Mouse (Mus musculus): ENCODE measurements around the gene Pcid2. TPM values are rescaled to one million over a fixed set of nuclear protein-coding genes. Genes with fewer than 3 reads are reported as not detected.
"Not testable (repeated sequence)": the region's sequence is repeated elsewhere in the genome, so short reads cannot be mapped to it uniquely, and the experiment has no call there.

Gene Pcid2
- polyA plus RNA-seq (2016; fragmentation: Nextera tagmentation; extraction: Ambion mirVana): 54.9 and 56.5 TPM in 2 replicates

DNA sequence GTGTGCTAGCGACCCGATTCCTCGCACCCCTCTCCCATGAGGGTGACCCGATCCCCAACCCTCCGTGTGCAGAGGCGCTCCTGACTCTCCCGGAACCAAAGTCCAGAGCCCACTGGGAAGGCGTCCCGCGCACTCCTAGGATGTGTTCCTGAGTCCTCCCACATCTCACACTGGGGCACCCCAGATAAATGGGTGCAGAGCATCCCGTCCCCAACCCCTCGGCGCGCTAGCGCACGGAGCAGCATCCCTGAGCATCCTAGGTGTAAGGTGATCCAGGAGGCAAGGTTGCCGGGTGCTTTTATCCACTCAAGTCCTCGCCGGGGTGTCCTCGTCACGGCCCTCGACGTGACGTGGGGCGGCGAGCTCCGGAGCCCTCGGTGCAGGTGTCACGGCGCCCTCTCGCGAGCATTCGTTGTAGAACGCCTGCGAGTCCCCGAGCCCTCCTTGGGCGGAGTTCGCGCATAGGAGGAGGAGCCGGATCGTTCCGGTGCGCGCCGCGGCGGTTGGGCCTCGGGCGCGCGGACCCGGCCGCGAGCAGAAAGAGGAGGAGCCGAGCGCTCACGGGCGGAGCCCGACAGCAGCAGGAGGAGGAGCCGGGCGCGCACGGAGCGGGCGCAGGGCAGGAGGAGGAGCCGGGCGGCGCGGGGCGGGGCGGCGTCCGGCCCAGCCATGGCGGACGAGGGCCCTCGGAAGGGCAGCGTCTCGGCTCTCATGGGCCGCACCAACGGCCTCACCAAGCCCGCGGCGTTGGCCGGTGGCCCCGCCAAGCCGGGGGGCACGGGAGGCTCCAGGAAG lies at the start of gene Pcid2, which contains the start of gene Cul4a:
Pcid2 (minus strand) TSS at position 373 of the 795 bp plus-strand sequence.
Cul4a (plus strand) TSS at position 535 of the 795 bp plus-strand sequence.
- peak within 1 kb of the TSS; percentile 98 for H3K4me3 ChIP-seq
- peak; percentile 94 for ATAC-seq (ENCODE audit: low FRiP score, low read depth)
- H3K27me3 ChIP-seq (replicated peaks): no peaks in the 10 kb centered on the region
- no peaks in the 10 kb centered on the region for H3K9me3 ChIP-seq
- H3K27ac ChIP-seq: peak within 1 kb of the TSS; percentile 81
- H3K4me2 ChIP-seq (replicated peaks): peak within 1 kb of the TSS; percentile 99
- H3K4me1 ChIP-seq: peaks cover 20% of the 10 kb centered on the region
- peak within 1 kb of the TSS; percentile 94 for H3K9ac ChIP-seq
- H3K36me3 ChIP-seq: peaks cover 7% of the 10 kb centered on the region; the same call in 1 of the 2 replicates
- under 1% methylated on average over 80 of the region's 87 CpGs for WGBS

DNA sequence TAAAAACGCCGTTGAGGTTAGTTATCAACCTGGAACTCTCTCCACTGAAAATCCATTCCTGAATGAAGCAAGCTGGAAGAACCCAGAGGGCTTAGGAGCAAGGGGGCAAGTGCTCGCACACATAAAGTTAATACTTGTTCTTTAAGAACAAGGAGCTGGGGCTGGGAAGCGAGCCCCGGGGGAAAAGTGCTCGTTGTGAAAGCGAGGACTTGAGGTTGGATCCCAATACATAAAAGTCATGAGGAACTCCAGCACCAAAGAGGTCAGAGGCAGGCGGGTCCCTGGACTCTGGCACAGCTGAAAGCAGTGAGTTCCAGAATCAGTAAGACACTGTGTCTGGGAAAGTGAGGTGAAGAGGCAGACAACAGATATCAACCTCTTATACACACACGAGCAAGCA lies 48.8 kb upstream of the Pcid2 start:
- ATAC-seq (ENCODE audit: low FRiP score, low read depth): no peak
- 80% methylated on average over 9 of the region's 9 CpGs for WGBS
- H3K9ac ChIP-seq: no peak overlapping the region

DNA sequence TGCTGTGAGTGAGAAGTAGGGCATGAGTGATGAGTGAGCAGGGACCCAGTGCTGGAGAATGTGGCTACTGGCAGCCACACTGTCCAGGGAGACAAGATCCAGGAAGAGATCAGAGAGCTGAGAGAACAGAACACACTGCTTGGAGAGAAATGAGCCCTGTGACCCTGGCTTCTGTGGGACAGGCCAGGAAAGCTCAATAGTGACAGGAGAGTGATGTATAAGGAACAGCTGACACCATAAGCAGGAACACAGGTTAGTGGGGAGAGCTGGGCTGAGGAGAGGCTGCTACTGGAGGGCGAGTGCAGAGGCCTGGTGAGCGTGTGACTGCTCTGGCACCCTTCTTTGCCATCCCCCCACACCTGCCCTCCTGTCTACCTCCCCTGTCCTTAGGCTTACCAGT lies 45.7 kb upstream of the Pcid2 start:
- no peak for ATAC-seq (ENCODE audit: low FRiP score, low read depth)
- H3K4me2 ChIP-seq (replicated peaks): no peak overlapping the region
- H3K27ac ChIP-seq: no peak overlapping the region
- H3K27me3 ChIP-seq (replicated peaks): no peaks in the 10 kb centered on the region
- no peak overlapping the region for H3K4me3 ChIP-seq
- H3K4me1 ChIP-seq: no peaks in the 10 kb centered on the region
- H3K36me3 ChIP-seq: peaks cover 35% of the 10 kb centered on the region
- H3K9ac ChIP-seq: no peak overlapping the region
- no peaks in the 10 kb centered on the region for H3K9me3 ChIP-seq
- WGBS: 100% methylated on average over 2 of the region's 2 CpGs

More for the DNA sequence above, 48.8 kb upstream of the Pcid2 start:
- Histone ChIP-seq H3K9me3 (no peaks in the 10 kb centered on the region), H3K27ac (no peak overlapping the region), H3K4me3 (no peak overlapping the region), H3K27me3 (replicated peaks) (no peaks in the 10 kb centered on the region), H3K36me3 (peaks cover 8% of the 10 kb centered on the region), H3K4me2 (replicated peaks) (no peak overlapping the region), H3K4me1 (peaks cover 4% of the 10 kb centered on the region; the same call in 1 of the 2 replicates)

DNA sequence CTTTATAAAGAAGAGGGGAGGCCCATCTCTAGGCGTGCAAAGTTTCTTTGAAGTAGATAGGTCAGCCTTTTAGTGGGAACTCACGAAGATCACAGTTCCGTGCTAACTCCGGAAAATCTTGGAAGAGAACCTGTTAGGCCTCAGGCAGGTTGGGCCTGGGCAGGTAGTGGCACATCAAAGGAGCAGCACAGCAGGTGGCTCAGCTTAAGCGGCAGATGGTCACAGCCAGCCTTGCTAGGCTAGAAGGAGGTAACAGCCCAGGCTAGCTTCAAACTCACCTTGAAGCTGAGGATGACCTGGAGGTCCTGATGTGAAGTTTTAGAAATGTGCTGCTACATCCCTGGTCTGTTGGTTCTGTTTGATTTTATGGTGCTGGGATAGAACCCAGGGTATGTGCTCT lies 44.6 kb upstream of the Pcid2 start:
- H3K36me3 ChIP-seq: peaks cover 46% of the 10 kb centered on the region
- no peak overlapping the region for H3K4me3 ChIP-seq
- WGBS: 65% methylated on average over 5 of the region's 5 CpGs
- H3K27me3 ChIP-seq (replicated peaks): no peaks in the 10 kb centered on the region
- ATAC-seq (ENCODE audit: low FRiP score, low read depth): no peak
- no peaks in the 10 kb centered on the region for H3K4me1 ChIP-seq
- H3K9me3 ChIP-seq: no peaks in the 10 kb centered on the region
- no peak overlapping the region for H3K27ac ChIP-seq
- no peak overlapping the region for H3K9ac ChIP-seq
- no peak overlapping the region for H3K4me2 ChIP-seq (replicated peaks)

DNA sequence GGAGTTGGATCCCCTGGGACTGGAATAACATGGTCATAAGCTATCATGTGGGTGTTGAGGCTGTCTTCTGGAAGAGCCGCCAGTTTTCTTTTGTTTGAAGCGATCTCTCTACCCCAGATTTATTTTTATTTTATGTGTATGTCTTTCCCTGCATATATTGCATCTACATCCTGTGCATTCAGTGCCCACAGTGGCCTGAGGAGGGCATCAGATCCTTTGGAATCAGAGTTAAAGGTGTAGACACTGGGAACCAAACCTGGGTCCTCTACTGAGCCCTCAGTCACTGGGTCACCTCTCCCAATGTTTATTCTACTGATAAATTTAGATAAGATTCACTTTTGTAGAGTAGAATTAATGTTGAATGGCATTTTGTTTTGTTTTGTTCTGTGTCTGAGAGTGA lies 44.0 kb upstream of the Pcid2 start:
- H3K4me3 ChIP-seq: no peak overlapping the region
- 95% methylated on average over 2 of the region's 2 CpGs for WGBS
- no peak overlapping the region for H3K4me2 ChIP-seq (replicated peaks)
- no peak for ATAC-seq (ENCODE audit: low FRiP score, low read depth)
- H3K27ac ChIP-seq: no peak overlapping the region
- H3K27me3 ChIP-seq (replicated peaks): no peaks in the 10 kb centered on the region
- H3K4me1 ChIP-seq: no peaks in the 10 kb centered on the region
- no peak overlapping the region for H3K9ac ChIP-seq
- H3K36me3 ChIP-seq: peaks cover 52% of the 10 kb centered on the region
- H3K9me3 ChIP-seq: no peaks in the 10 kb centered on the region

DNA sequence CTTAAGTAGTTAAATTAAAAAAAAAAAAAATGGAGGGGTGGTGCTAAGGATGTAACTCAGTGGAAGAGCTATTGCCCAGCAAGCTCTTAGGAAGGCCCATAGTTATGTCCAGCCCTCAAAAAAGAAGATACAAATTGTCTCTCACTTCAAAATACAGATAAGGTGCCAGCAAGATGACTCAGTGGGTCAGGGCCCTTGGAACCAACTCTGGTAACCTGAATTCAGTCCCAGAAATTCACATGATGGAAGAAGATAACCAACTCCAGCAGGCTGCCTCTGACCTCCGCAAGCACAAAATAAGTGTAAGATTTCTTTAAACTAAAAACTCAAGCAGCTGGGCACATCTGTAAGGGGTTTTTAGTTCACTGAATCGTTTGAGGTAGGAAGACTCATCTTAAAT lies 43.2 kb upstream of the Pcid2 start:
- Histone ChIP-seq H3K4me2 (replicated peaks) (no peak overlapping the region), H3K9ac (no peak overlapping the region), H3K9me3 (no peaks in the 10 kb centered on the region), H3K4me3 (no peak overlapping the region), H3K36me3 (peaks cover 55% of the 10 kb centered on the region), H3K27ac (no peak overlapping the region), H3K4me1 (no peaks in the 10 kb centered on the region), H3K27me3 (replicated peaks) (no peaks in the 10 kb centered on the region)
- WGBS: 90% methylated on average over 2 of the region's 2 CpGs
- ATAC-seq (ENCODE audit: low FRiP score, low read depth): no peak

DNA sequence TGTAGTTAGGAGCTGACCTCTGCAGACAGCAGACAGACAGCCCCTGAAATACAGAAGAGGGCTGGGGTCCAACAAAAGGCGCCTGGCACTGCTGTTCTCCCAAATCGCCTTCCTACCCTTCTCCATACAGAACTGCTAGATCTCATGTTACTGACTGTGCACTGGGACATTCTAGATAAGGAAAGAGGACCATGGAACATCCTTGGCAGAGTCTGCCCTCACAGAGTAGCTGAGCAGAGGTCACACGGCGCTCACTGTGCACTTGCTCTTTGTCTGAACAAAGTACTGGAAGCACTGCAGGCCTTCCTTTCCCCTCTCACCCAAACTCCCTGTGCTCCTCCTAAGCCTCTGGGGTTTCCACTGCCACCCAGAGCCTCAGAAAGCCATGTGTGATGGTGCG lies 36.4 kb upstream of the Pcid2 start:
- no peak for ATAC-seq (ENCODE audit: low FRiP score, low read depth)
- H3K4me2 ChIP-seq (replicated peaks): no peak overlapping the region
- 91% methylated on average over 5 of the region's 5 CpGs for WGBS
- H3K4me3 ChIP-seq: no peak overlapping the region
- no peaks in the 10 kb centered on the region for H3K4me1 ChIP-seq
- H3K9me3 ChIP-seq: no peaks in the 10 kb centered on the region
- no peak overlapping the region for H3K9ac ChIP-seq
- no peaks in the 10 kb centered on the region for H3K27me3 ChIP-seq (replicated peaks)
- peaks cover 97% of the 10 kb centered on the region for H3K36me3 ChIP-seq
- H3K27ac ChIP-seq: no peak overlapping the region

DNA sequence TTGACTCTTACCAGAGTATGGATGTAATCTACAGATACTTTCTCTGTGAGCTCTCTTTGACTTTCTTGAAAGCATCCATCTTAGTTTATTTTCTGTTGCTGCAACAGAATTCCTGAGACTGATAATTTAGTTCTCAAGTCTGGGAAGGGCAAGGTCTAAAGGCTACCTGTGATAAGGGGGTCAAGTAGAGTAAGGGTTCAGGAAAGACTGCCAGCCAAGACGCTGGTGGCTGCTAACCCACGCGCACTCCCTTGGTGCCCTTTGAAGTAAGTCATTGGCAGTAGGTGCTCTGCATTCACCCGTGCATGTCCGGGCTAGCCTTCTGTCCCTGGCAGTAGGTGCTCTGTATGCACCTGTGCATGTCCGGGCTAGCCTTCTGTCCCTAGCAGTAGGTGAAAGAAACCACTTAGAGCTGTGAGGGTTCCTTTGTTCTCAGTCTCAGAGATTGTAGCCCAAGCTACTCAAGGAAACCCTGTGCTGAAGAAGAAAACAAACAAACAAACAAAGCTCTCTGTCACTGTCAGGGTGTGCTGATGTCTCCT lies 34.5 kb upstream of the Pcid2 start:
- Histone ChIP-seq H3K27ac (no peak overlapping the region), H3K36me3 (peaks cover 97% of the 10 kb centered on the region), H3K4me2 (replicated peaks) (no peak overlapping the region), H3K4me1 (no peaks in the 10 kb centered on the region), H3K9ac (no peak overlapping the region), H3K9me3 (no peaks in the 10 kb centered on the region), H3K27me3 (replicated peaks) (no peaks in the 10 kb centered on the region), H3K4me3 (no peak overlapping the region)
- 93% methylated on average over 6 of the region's 6 CpGs for WGBS
- ATAC-seq (ENCODE audit: low FRiP score, low read depth): no peak

DNA sequence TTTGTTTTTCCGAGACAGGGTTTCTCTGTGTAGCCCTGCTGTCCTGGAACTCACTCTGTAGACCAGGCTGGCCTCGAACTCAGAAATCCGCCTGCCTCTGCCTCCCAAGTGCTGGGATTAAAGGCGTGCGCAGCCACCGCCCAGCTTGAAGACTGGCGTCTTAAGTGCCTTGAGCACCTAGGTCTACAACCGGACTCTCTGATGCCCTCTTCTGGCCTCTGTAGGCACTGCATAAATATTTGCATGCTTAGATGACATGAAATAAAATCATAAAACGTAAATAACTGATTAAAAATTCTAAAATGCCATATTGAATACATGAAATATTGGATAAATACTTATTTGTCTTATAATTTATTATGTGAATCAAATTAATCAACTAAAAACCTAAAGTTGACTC lies 27.0 kb upstream of the Pcid2 start:
- 75% methylated on average over 9 of the region's 9 CpGs for WGBS
- not testable (repeated sequence) for ATAC-seq (ENCODE audit: low FRiP score, low read depth)
- peaks cover 82% of the 10 kb centered on the region for H3K36me3 ChIP-seq

DNA sequence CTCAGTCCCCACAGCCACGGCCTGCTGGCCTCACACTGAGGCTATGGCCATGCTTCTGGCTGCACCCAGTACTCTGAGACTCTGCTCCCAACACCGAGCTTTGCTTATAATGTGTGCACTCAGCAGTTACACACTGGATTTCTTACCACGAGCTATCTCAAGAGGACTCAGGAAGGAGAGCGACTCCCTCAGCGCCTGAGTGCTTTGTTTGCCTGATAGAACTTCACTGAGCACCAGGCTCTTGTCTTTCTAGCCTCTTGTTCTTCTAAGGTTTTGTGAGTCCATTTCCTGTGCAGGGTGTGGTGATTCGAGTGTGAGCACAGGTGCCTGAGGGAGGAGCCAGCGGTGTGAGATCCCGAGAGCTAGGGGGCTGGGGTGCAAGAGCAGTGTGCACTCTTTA lies 19.6 kb upstream of the Pcid2 start:
- 96% methylated on average over 8 of the region's 8 CpGs for WGBS
- no peaks in the 10 kb centered on the region for H3K27me3 ChIP-seq (replicated peaks)
- no peak overlapping the region for H3K9ac ChIP-seq
- ATAC-seq (ENCODE audit: low FRiP score, low read depth): no peak
- no peak overlapping the region for H3K4me3 ChIP-seq
- no peaks in the 10 kb centered on the region for H3K9me3 ChIP-seq
- no peaks in the 10 kb centered on the region for H3K4me1 ChIP-seq
- no peak overlapping the region for H3K27ac ChIP-seq
- peaks cover 77% of the 10 kb centered on the region for H3K36me3 ChIP-seq
- no peak overlapping the region for H3K4me2 ChIP-seq (replicated peaks)

More for the DNA sequence above, 27.0 kb upstream of the Pcid2 start:
- not testable (repeated sequence) for H3K27ac ChIP-seq; H3K4me3 ChIP-seq; H3K4me2 ChIP-seq (replicated peaks); H3K9ac ChIP-seq; H3K27me3 ChIP-seq (replicated peaks); H3K9me3 ChIP-seq; H3K4me1 ChIP-seq

DNA sequence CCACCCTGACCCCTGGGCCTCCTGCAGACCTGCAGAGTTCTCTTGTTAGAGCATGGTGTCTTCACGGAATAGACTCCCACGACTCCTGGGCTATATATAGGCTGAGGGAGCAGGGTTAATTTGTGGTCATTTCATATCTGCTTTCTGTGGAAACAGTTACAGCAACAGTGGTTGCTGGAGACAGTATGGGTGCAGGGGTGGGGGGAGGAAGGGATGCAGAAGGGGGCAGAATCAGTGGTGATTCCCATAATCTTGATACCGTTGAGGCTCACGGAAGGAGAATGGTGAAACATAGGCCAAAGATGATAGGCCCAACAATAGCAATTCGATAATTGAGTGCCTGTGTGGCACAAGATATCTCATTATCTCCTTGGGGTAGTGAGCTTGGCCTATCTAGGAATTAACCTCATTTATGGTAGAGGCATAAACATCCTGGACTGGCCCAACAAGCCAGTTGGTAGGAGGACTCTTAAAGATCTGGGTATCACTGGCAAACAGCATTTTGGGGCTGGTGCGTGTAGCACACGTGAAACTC lies 17.7 kb upstream of the Pcid2 start:
- Histone ChIP-seq H3K4me3 (no peak overlapping the region), H3K4me2 (replicated peaks) (no peak overlapping the region), H3K36me3 (peaks cover 73% of the 10 kb centered on the region), H3K27ac (no peak overlapping the region), H3K27me3 (replicated peaks) (no peaks in the 10 kb centered on the region), H3K9me3 (no peaks in the 10 kb centered on the region), H3K9ac (no peak overlapping the region), H3K4me1 (no peaks in the 10 kb centered on the region)
- 94% methylated on average over 7 of the region's 7 CpGs for WGBS
- no peak for ATAC-seq (ENCODE audit: low FRiP score, low read depth)

DNA sequence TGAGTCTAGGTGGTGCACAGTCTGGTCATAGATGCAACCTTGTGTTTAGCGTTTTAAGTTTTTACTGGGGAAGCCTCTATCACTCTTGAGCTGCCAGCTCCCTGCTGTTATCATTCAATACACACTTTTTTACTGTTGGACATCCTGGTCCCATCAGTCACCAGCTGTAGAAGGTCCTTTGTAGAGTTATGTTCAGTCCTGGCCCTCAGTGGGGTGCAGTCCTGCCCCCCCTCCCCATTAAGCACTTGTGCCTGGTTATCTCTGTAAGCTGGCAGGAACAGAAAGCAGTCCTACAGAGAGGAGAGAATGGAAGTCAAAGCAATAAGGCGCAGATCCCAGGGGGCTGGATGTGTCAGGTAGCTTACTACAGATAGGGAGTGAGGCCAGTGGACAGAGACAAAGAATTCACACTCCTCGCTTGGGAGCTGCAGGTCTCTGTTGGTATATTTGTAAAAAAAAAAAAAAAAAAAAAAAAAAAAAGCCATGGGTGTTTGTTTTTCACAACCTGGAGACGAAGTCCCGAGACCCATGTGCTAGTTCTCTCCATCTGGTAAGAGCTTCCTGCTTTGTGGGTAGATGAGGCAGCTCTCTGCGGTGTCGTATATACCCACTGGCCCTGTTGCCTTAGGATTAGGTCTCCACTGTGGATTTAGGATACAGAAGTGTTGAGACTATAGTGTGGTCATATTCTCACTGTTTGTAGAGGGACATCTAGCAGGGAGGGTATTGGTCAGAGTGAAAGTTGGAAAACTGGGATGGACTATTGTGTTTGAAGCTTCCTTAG lies 15.8 kb upstream of the Pcid2 start:
- H3K4me1 ChIP-seq: no peaks in the 10 kb centered on the region
- H3K4me2 ChIP-seq (replicated peaks): no peak overlapping the region
- H3K9me3 ChIP-seq: no peaks in the 10 kb centered on the region
- ATAC-seq (ENCODE audit: low FRiP score, low read depth): no peak
- no peak overlapping the region for H3K27ac ChIP-seq
- H3K4me3 ChIP-seq: no peak overlapping the region
- H3K36me3 ChIP-seq: peaks cover 67% of the 10 kb centered on the region
- H3K9ac ChIP-seq: no peak overlapping the region
- 87% methylated on average over 7 of the region's 7 CpGs for WGBS
- no peaks in the 10 kb centered on the region for H3K27me3 ChIP-seq (replicated peaks)
